Mouse (Mus musculus) olfactory bulb, adult 2 months (tissue): ENCODE data around the gene Dtnb.

Experiments used
- CTCF ChIP-seq: fragments of 200-500 bp; IDR thresholded peaks from 2 replicates; pipeline ENCODE4 v1.5.1; 2012; ENCODE audit warnings: low read depth, mild to moderate bottlenecking, low read length, moderate library complexity; ENCODE audit not compliant: insufficient read depth
- POLR2A ChIP-seq: fragments of 200-500 bp; IDR thresholded peaks from 2 replicates; pipeline ENCODE4 v1.6.1; 2012; ENCODE audit warnings: mild to moderate bottlenecking, low read depth, low read length, moderate library complexity; ENCODE audit not compliant: insufficient read depth

DNA sequence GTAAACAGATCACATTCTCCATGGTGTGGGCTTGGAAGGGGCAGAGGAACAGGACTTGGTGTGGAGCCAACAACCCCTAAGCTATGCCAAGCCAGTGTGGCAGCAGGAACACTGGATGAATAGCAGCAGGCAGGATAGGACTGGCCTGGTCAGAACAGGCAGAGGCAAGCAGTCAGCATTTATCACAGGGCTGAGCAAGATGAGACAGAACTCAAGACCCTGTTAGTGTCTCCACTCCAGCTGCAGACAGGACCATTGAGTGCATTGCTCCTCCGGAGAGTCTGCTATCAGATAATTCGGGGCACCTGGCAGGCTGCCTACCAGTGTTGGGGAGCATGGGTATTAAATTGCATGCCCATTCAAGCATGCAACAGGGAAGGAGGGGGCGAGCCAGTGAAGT is 34.6 kb upstream of the Dtnb start:
- no peak for TF ChIP-seq CTCF
- TF ChIP-seq POLR2A: no peak
